Mouse (Mus musculus): ENCODE results near the gene Crybg2. TPM values are rescaled to one million over a fixed set of nuclear protein-coding genes. Genes with fewer than 3 reads are reported as not detected.
A peak's percentile ranks its signal among the peaks of the same experiment; 100 is the strongest.

The Crybg2 gene
- polyA plus RNA-seq, 1 experiment from 2014 or later, result 0.18 TPM

DNA sequence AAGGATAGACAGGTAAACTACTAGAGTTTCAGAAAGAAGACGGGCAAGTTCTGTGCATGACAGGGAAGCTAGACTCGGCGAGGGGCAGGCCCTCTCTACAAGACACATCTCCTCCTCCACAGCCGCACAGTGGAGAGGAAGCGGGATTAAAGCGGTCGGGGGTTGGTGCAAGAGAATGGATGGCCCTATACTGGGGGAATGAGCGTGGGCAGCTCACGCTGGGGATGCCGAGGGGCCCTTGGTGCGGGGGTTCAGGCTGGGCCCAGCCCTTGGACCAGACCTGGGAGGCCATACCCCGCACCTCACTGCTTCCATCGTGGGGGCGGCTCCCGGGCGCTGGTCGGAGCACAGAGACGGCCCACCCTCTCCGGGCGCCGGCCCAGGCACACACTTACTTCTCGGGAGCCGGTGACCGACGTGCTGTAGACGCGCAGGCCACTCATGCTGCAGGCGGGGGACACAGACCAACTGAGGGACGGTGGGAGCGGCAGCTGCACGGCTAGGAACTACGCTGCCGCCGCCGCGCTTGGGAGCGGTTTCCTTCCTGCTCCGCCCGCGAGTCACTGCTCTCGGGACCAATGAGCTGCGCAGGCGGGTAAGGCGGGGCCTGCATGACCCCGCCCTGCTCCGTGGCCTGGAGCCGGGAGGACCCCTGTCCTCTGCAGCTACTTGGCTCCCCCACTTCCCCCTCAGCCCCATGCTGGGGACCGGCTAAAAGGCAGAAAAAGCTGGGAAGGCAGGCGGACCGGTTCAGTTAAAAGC lies 67.8 kb downstream of the Crybg2 start, which contains the start of gene Sh3bgrl3:
TSS of gene Sh3bgrl3 (minus strand) at position 569 of the 762 bp plus-strand sequence.
- CTCF ChIA-PET, result no interaction called here
- POLR2A ChIA-PET, result interaction anchor here (0.6 to 1.4 kb wide), 6 partner anchors 9 to 129 kb away, joined by 3 to 5 read pairs (median 3); no protein-coding TSS in a partner anchor
- in situ Hi-C loops (cut with MboI; ENCODE audit: low pct_unique_long_range_greater_than_20kb), result no loop called here
- ATAC-seq (peak; percentile 42), DNase-seq (ENCODE audit: low read depth, low spot score) (no peak)
- TF ChIP-seq CTCF (IDR thresholded peaks at IDR 0.05), result no peak
- no peaks in the 10 kb centered on the region for H3K27me3 ChIP-seq

DNA sequence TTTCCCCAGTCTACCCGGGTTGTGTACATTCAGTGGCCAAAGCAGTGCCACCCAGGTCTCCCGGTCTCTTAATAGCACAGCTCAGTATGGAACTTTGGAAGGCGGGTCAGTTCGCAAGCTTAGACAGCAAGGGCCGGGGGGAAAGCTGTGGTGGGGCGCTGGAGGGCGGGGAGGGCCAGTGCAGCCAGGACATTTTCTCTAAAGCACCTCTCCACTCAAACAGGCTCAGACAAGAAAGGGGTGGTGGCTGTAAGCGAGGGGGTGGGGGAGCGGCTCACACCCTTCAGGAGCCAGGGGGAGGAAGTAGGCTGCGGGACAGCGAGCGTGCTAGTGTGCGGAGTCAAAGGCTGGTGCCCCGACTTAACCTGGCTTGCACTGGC lies 68.4 kb downstream of the Crybg2 start:
- no peak for DNase-seq (ENCODE audit: low read depth, low spot score)
- in situ Hi-C loops (cut with MboI; ENCODE audit: low pct_unique_long_range_greater_than_20kb), result no loop called here
- no peaks in the 10 kb centered on the region for H3K27me3 ChIP-seq
- ChIA-PET POLR2A (interaction anchor here (0.6 to 1.4 kb wide), 3 partner anchors 8 to 129 kb away, joined by 3 to 5 read pairs (median 4); no protein-coding TSS in a partner anchor), CTCF (no interaction called here)
- TF ChIP-seq CTCF (IDR thresholded peaks at IDR 0.05), result no peak
- no peak for ATAC-seq

DNA sequence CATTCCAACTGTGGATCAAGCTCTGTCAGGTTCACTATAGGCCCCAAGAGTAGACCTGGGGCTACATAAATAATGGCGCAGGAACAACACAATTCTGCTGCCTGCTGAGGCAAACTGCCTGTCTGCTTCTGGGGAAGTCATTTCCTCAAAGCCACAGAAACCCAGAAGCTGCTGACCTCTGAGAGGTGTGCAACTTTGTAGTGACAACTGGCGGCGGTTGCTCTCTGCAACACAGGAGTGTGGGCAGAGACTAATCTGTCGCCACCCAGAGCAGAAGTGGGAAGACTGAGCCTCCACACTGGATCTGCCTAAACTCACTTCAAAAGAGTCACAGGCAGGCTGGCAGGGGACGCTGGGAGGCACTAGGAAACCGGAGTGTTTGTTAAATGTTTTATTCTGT lies 68.9 kb downstream of the Crybg2 start:
- TF ChIP-seq CTCF (IDR thresholded peaks at IDR 0.05), result no peak
- ATAC-seq (no peak), DNase-seq (ENCODE audit: low read depth, low spot score) (no peak)
- ChIA-PET CTCF (no interaction called here), POLR2A (interaction anchor here (1.4 kb wide), 1 partner anchor 25 kb away, joined by 4 read pairs; no protein-coding TSS in a partner anchor)
- no peaks in the 10 kb centered on the region for H3K27me3 ChIP-seq
- in situ Hi-C loops (cut with MboI; ENCODE audit: low pct_unique_long_range_greater_than_20kb), result no loop called here

DNA sequence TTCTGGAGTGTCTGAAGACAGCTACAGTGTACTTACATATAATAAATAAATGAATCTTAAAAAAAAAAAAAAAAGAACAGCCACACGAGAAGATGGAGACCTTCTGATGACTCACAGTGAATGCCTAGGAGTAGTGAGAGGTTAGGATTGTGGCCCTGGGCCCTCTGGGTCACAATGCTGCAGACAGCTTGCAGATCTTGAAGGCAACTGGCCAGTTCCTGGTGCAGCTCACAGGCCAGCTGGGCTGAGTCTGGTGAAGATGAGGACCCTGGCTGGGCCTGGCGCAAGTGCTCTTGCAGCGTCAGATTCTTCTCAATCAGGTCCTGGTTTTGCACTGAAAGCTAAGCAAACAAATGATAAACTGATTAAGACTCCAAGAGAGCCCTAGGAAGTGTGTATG lies 71.5 kb downstream of the Crybg2 start:
- in situ Hi-C loops (cut with MboI; ENCODE audit: low pct_unique_long_range_greater_than_20kb), result no loop called here
- POLR2A ChIA-PET, result no interaction called here

DNA sequence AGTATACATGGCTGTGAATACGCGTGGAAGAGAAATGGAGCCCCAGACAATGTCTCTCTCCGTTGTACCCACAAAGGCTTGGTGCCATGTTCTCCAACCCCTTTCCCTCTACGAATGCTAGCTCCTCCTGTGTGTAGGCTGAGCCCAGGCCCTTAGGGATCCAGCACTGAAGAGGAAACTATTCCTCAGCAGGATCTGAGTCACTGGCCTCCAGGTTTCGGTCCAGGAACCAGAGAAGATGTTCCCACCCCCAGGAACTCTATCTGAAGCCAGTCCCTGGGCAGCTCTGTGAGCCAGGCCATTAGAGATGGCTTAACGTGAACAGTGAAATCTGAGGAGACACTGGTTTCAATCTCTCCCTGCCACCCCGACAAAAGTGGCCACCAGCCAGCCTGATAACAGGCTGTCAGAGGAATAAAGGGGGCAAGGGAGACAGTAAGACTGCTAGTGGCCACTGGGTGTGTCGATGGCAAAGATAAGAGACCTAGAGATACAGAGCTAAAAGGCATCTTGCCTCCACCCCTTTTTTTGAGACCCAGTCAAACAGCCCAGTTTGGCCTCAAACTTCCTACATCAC lies 72.0 kb downstream of the Crybg2 start:
- no peak for DNase-seq (ENCODE audit: low read depth, low spot score)
- H3K27me3 ChIP-seq, result no peaks in the 10 kb centered on the region
- no peak for TF ChIP-seq CTCF (IDR thresholded peaks at IDR 0.05)
- peak; percentile 62 for ATAC-seq
- ChIA-PET POLR2A (interaction anchor here (1.1 kb wide), 1 partner anchor 19 kb away, joined by 3 read pairs; no protein-coding TSS in a partner anchor), CTCF (interaction anchor here (1.2 kb wide), 1 partner anchor 54 kb away, joined by 3 read pairs; the partner anchor contains the start of gene Cep85)
- in situ Hi-C loops (cut with MboI; ENCODE audit: low pct_unique_long_range_greater_than_20kb), result no loop called here

More for the DNA sequence above, 71.5 kb downstream of the Crybg2 start:
- CTCF ChIA-PET, result no interaction called here
- DNase-seq (ENCODE audit: low read depth, low spot score) (no peak), ATAC-seq (no peak)
- H3K27me3 ChIP-seq, result no peaks in the 10 kb centered on the region
- no peak for TF ChIP-seq CTCF (IDR thresholded peaks at IDR 0.05)

DNA sequence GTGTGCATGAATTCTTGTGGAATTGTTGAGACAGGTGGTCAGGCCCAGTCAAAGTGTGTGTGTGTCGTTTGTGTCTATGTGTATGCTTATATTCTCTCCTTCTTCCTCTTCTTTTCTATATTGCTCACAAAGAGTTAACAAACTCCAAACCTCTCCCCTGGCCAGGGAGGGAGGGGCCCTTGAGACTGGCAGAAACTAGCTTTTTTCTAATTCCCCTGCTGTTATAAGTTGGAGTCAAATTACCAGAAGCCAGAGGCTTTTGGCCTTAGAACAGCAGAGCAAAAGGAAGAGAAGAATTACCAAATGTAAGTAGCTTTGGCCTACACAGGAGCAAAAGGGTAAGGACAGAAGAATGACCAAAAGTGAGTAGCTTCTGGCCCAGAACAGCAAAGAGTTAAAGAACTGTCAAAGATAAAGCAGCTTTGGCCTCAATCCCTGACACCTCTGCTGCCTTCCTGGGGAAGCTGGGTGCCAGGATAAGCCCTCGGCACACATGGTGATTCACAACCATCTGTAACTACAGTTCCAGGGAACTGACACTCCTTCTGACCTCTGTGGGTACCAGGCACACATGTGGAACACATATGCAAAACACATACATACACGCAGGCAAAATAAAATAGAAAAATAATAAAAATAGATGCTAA lies 75.8 kb downstream of the Crybg2 start:
- ChIA-PET POLR2A (interaction anchor here (1.6 kb wide), 1 partner anchor 8 kb away, joined by 5 read pairs; the partner anchor contains the start of gene Sh3bgrl3), CTCF (no interaction called here)
- TF ChIP-seq CTCF (IDR thresholded peaks at IDR 0.05), result no peak
- no peak for ATAC-seq
- in situ Hi-C loops (cut with MboI; ENCODE audit: low pct_unique_long_range_greater_than_20kb), result no loop called here
- no peaks in the 10 kb centered on the region for H3K27me3 ChIP-seq
- no peak for DNase-seq (ENCODE audit: low read depth, low spot score)

DNA sequence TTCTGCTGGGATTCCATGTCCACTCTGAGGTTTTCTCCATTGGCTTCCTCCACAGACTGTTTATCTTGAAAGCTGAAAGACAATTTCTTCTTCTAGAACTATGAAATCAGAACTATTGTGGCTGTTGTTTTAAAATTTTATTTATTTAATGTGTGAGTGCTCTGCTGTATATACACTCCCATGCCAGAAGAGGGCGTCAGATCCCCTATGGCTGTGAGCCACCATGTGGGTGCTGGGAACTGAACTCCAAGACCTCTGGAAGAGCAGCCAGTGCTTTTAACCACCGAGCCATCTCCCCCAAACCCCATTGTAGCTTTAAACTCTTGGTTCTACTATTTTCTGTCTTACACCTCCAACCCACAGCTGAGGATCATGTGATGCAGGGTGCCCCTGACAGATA lies 78.2 kb downstream of the Crybg2 start:
- no peak for TF ChIP-seq CTCF (IDR thresholded peaks at IDR 0.05)
- no peaks in the 10 kb centered on the region for H3K27me3 ChIP-seq
- ChIA-PET CTCF (interaction anchor here (1.4 to 1.5 kb wide), 2 partner anchors 13 to 31 kb away, joined by 3 read pairs; no protein-coding TSS in a partner anchor), POLR2A (no interaction called here)
- ATAC-seq (no peak), DNase-seq (ENCODE audit: low read depth, low spot score) (no peak)
- in situ Hi-C loops (cut with MboI; ENCODE audit: low pct_unique_long_range_greater_than_20kb), result no loop called here

Other genes starting within 250 kb of the Crybg2 start
- 58.1 TPM for gene Rps6ka1, start 173.0 kb upstream of the Crybg2 start, polyA plus RNA-seq (2021)
- gene Hmgn2, start 92.2 kb upstream of the Crybg2 start, polyA plus RNA-seq (2021), result 170 TPM
- gene Dhdds, start 59.9 kb upstream of the Crybg2 start, polyA plus RNA-seq (2021), result 28.3 TPM
- gene Lin28a, start 42.0 kb upstream of the Crybg2 start, polyA plus RNA-seq (2021), result not detected
- not detected for gene Zfp683, start 7.0 kb upstream of the Crybg2 start, polyA plus RNA-seq (2021)
- gene Cd52, start 34.3 kb downstream of the Crybg2 start, polyA plus RNA-seq (2021), result not detected
- gene Ubxn11, start 41.8 kb downstream of the Crybg2 start, polyA plus RNA-seq (2021), result 10.0 TPM
- gene Sh3bgrl3, start 68.0 kb downstream of the Crybg2 start, polyA plus RNA-seq (2021), result 207 TPM
- gene Cep85, start 126.3 kb downstream of the Crybg2 start, polyA plus RNA-seq (2021), result 20.9 TPM
- not detected for gene Gm7534, start 142.2 kb downstream of the Crybg2 start, polyA plus RNA-seq (2021)
- gene Catsper4, start 166.6 kb downstream of the Crybg2 start, polyA plus RNA-seq (2021), result 0.10 TPM
- 2.3 TPM for gene Cnksr1, start 177.6 kb downstream of the Crybg2 start, polyA plus RNA-seq (2021)
- 0.23 TPM for gene E130218I03Rik, start 182.8 kb downstream of the Crybg2 start, polyA plus RNA-seq (2021)
- 10.4 TPM for gene Zfp593, start 184.8 kb downstream of the Crybg2 start, polyA plus RNA-seq (2021)
- not detected for gene Gm30191, start 186.1 kb downstream of the Crybg2 start, polyA plus RNA-seq (2021)
- not detected for gene Grrp1, start 193.3 kb downstream of the Crybg2 start, polyA plus RNA-seq (2021)
- 8.7 TPM for gene Pdik1l, start 227.1 kb downstream of the Crybg2 start, polyA plus RNA-seq (2021)

Measured in Patski (cell line).